Mouse (Mus musculus): Measurements from ENCODE around the gene Pcbp4. TPM values are rescaled to one million over a fixed set of nuclear protein-coding genes. Genes with fewer than 3 reads are reported as not detected.

Pcbp4 gene
- polyA plus RNA-seq, 2 experiments = 88.0 to 238 TPM

DNA sequence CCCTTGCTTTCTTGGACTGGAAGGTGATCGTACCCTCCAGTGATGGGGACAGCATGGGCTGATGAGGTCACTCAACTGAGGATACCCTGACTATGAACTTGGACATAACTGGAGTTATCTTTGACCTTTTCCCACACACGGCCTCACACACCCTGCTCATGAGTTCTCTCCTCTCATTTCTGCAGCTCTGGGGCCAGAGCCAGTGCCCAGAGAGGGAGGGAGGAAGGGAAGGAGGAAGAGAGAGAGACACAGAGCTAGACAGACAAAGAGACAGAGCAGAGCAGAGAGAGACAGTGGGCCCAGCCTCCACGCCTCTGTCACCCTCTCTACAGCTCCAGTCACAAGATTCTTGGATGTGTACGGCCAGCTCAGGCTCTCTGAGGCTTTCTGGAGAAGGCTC lies 19.2 kb downstream of the Pcbp4 start:
- ATAC-seq (ENCODE audit: low FRiP score, low read depth) (no peak), DNase-seq (ENCODE audit: low spot score) (no peak)
- Histone ChIP-seq H3K9ac (ENCODE audit: low read depth, low read length, severe bottlenecking) (no peak overlapping the region), H3K4me2 (replicated peaks; ENCODE audit: low read depth, low read length, severe bottlenecking) (no peak overlapping the region), H3K4me1 (ENCODE audit: control insufficient read depth, insufficient read depth, low read length) (peaks cover 14% of the 10 kb centered on the region), H3K27ac (replicated peaks; ENCODE audit: low read depth, low read length) (no peak overlapping the region), H3K27me3 (ENCODE audit: control insufficient read depth, insufficient read depth, low read length) (no peaks in the 10 kb centered on the region), H3K4me3 (replicated peaks; ENCODE audit: low read length) (no peak overlapping the region), H3K36me3 (ENCODE audit: control insufficient read depth, insufficient read depth, low read length) (no peaks in the 10 kb centered on the region), H3K9me3 (ENCODE audit: control insufficient read depth, low read length) (no peaks in the 10 kb centered on the region)
- TF ChIP-seq POLR2A (IDR thresholded peaks at IDR 0.05; ENCODE audit: borderline replicate concordance, extremely low read depth, insufficient read depth, insufficient read length) = no peak
- 64% methylated on average over 4 of the region's 4 CpGs for WGBS

GRCm38 (mm10) chr9:106473081-106473752 lies 20.1 kb downstream of the Pcbp4 start:
- H3K9me3 ChIP-seq (ENCODE audit: control insufficient read depth, low read length) = no peaks in the 10 kb centered on the region
- no peak overlapping the region for H3K4me2 ChIP-seq (replicated peaks; ENCODE audit: low read depth, low read length, severe bottlenecking)
- WGBS = 89% methylated on average over 16 of the region's 16 CpGs
- no peak overlapping the region for H3K27ac ChIP-seq (replicated peaks; ENCODE audit: low read depth, low read length)
- DNase-seq (ENCODE audit: low spot score) (no peak), ATAC-seq (ENCODE audit: low FRiP score, low read depth) (no peak)
- H3K36me3 ChIP-seq (ENCODE audit: control insufficient read depth, insufficient read depth, low read length) = no peaks in the 10 kb centered on the region
- H3K4me3 ChIP-seq (replicated peaks; ENCODE audit: low read length) = no peak overlapping the region
- H3K9ac ChIP-seq (ENCODE audit: low read depth, low read length, severe bottlenecking) = no peak overlapping the region
- TF ChIP-seq POLR2A (IDR thresholded peaks at IDR 0.05; ENCODE audit: borderline replicate concordance, extremely low read depth, insufficient read depth, insufficient read length) = no peak
- H3K27me3 ChIP-seq (ENCODE audit: control insufficient read depth, insufficient read depth, low read length) = no peaks in the 10 kb centered on the region
- H3K4me1 ChIP-seq (ENCODE audit: control insufficient read depth, insufficient read depth, low read length) = peaks cover 21% of the 10 kb centered on the region

- Histone ChIP-seq H3K4me2 (replicated peaks; ENCODE audit: low read depth, low read length, severe bottlenecking) (no peak overlapping the region), H3K4me1 (ENCODE audit: control insufficient read depth, insufficient read depth, low read length) (peaks cover 21% of the 10 kb centered on the region), H3K27me3 (ENCODE audit: control insufficient read depth, insufficient read depth, low read length) (no peaks in the 10 kb centered on the region), H3K9ac (ENCODE audit: low read depth, low read length, severe bottlenecking) (no peak overlapping the region), H3K27ac (replicated peaks; ENCODE audit: low read depth, low read length) (no peak overlapping the region), H3K9me3 (ENCODE audit: control insufficient read depth, low read length) (no peaks in the 10 kb centered on the region), H3K36me3 (ENCODE audit: control insufficient read depth, insufficient read depth, low read length) (no peaks in the 10 kb centered on the region), H3K4me3 (replicated peaks; ENCODE audit: low read length) (no peak overlapping the region)
- DNase-seq (ENCODE audit: low spot score) (no peak), ATAC-seq (ENCODE audit: low FRiP score, low read depth) (no peak)
- no peak for TF ChIP-seq POLR2A (IDR thresholded peaks at IDR 0.05; ENCODE audit: borderline replicate concordance, extremely low read depth, insufficient read depth, insufficient read length)
- WGBS = 33% methylated on average over 1 of the region's 5 CpGs
Measured at GRCm38 (mm10) chr9:106473753-106474105, 20.6 kb downstream of the Pcbp4 start.

- ATAC-seq (ENCODE audit: low FRiP score, low read depth) (peak; percentile 11; the same call in 1 of the 2 replicates), DNase-seq (ENCODE audit: low spot score) (peak; percentile 73)
- WGBS = 5% methylated on average over 6 of the region's 6 CpGs
- H3K27ac ChIP-seq (replicated peaks; ENCODE audit: low read depth, low read length) = no peak overlapping the region
- H3K27me3 ChIP-seq (ENCODE audit: control insufficient read depth, insufficient read depth, low read length) = no peaks in the 10 kb centered on the region
- no peak overlapping the region for H3K4me3 ChIP-seq (replicated peaks; ENCODE audit: low read length)
- H3K36me3 ChIP-seq (ENCODE audit: control insufficient read depth, insufficient read depth, low read length) = no peaks in the 10 kb centered on the region
- H3K4me2 ChIP-seq (replicated peaks; ENCODE audit: low read depth, low read length, severe bottlenecking) = no peak overlapping the region
- no peaks in the 10 kb centered on the region for H3K9me3 ChIP-seq (ENCODE audit: control insufficient read depth, low read length)
- no peak overlapping the region for H3K9ac ChIP-seq (ENCODE audit: low read depth, low read length, severe bottlenecking)
- H3K4me1 ChIP-seq (ENCODE audit: control insufficient read depth, insufficient read depth, low read length) = peaks cover 21% of the 10 kb centered on the region
- no peak for TF ChIP-seq POLR2A (IDR thresholded peaks at IDR 0.05; ENCODE audit: borderline replicate concordance, extremely low read depth, insufficient read depth, insufficient read length)
Measured at GRCm38 (mm10) chr9:106474456-106474855, 21.4 kb downstream of the Pcbp4 start.

DNA sequence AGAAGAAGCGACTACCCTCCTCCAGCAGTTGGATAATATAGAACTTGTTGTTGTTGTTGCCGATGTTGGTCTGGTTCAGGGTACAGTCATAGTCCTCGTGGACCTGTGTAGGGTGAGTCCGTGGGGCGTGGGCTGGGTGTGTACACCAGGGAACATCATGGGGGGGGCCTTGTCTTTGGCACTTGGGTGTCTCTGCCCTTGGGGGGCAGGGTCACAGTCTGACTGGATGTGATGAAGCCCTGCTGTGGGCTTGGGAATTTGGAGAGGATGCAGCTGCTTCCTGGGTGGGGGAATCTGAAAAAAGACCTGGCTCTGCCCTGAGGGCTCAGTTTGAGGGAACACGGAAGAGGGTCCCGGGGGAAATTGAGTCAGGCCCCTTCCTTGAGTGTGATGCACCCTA lies 22.0 kb downstream of the Pcbp4 start:
- Histone ChIP-seq H3K9me3 (ENCODE audit: control insufficient read depth, low read length) (no peaks in the 10 kb centered on the region), H3K9ac (ENCODE audit: low read depth, low read length, severe bottlenecking) (no peak overlapping the region), H3K4me1 (ENCODE audit: control insufficient read depth, insufficient read depth, low read length) (peaks cover 21% of the 10 kb centered on the region), H3K27ac (replicated peaks; ENCODE audit: low read depth, low read length) (no peak overlapping the region), H3K36me3 (ENCODE audit: control insufficient read depth, insufficient read depth, low read length) (no peaks in the 10 kb centered on the region), H3K4me2 (replicated peaks; ENCODE audit: low read depth, low read length, severe bottlenecking) (no peak overlapping the region), H3K27me3 (ENCODE audit: control insufficient read depth, insufficient read depth, low read length) (no peaks in the 10 kb centered on the region), H3K4me3 (replicated peaks; ENCODE audit: low read length) (no peak overlapping the region)
- no peak for DNase-seq (ENCODE audit: low spot score)
- WGBS = 75% methylated on average over 7 of the region's 7 CpGs
- TF ChIP-seq POLR2A (IDR thresholded peaks at IDR 0.05; ENCODE audit: borderline replicate concordance, extremely low read depth, insufficient read depth, insufficient read length) = no peak
- ATAC-seq (ENCODE audit: low FRiP score, low read depth) = no peak
